Mouse (Mus musculus) ES-Bruce4 (cell line): ENCODE data around the gene Galc. TPM values are rescaled to one million over a fixed set of nuclear protein-coding genes. Genes with fewer than 3 reads are reported as not detected.

ENCODE experiments used
- H3K27ac ChIP-seq: 2 replicates; pipeline ENCODE4 v1.5.1; 2012; ENCODE audit warnings: low read length, inconsistent platforms; ENCODE audit not compliant: insufficient read depth
- H3K27me3 ChIP-seq: 2 replicates; pipeline ENCODE4 v1.6.1; 2012; ENCODE audit warnings: mild to moderate bottlenecking, low read length, inconsistent platforms; ENCODE audit not compliant: control insufficient read depth, poor library complexity, insufficient read depth, severe bottlenecking
- H3K36me3 ChIP-seq: 2 replicates; pipeline ENCODE4 v1.6.1; 2012; ENCODE audit warnings: inconsistent platforms, mild to moderate bottlenecking, low read length, moderate library complexity; ENCODE audit not compliant: control insufficient read depth, poor library complexity, insufficient read depth, severe bottlenecking
- H3K4me1 ChIP-seq: one replicate; pipeline ENCODE4 v1.8.1; 2011; ENCODE audit warnings: low read length; ENCODE audit not compliant: control insufficient read depth, insufficient read depth
- H3K4me3 ChIP-seq: 2 replicates; pipeline ENCODE4 v1.5.1; 2011; ENCODE audit warnings: low read depth, mild to moderate bottlenecking, low read length
- H3K9ac ChIP-seq: 2 replicates; pipeline ENCODE4 v1.6.1; 2012; ENCODE audit warnings: low read depth, mild to moderate bottlenecking, inconsistent platforms; ENCODE audit not compliant: poor library complexity, severe bottlenecking
- H3K9me3 ChIP-seq: replicated peaks from 2 replicates; pipeline ENCODE4 v1.6.1; 2012; ENCODE audit warnings: mild to moderate bottlenecking, low read length, inconsistent platforms; ENCODE audit not compliant: control insufficient read depth, poor library complexity, insufficient read depth, severe bottlenecking
- CTCF ChIP-seq: IDR thresholded peaks from one replicate; pipeline ENCODE4 v1.8.1; 2011; ENCODE audit warnings: low read depth, low read length
- EP300 ChIP-seq: IDR thresholded peaks from 2 replicates; pipeline ENCODE4 v1.6.1; 2011; ENCODE audit warnings: low read depth, low read length; ENCODE audit not compliant: insufficient read depth
- POLR2A ChIP-seq: IDR thresholded peaks from one replicate; pipeline ENCODE4 v1.8.1; 2011; ENCODE audit warnings: low read length; ENCODE audit not compliant: insufficient read depth
- polyA plus RNA-seq: library from polyadenylated mRNA; stranded (reverse); fragments of >200 nt; gene quantifications from 2 replicates; pipeline ENCODE4 v1.2.4, GENCODE M21; 2011; ENCODE audit warnings: low read depth; ENCODE audit not compliant: missing spikeins, insufficient read depth, insufficient read length

The Galc gene
- polyA plus RNA-seq, 1 experiment = 14.1 TPM

DNA sequence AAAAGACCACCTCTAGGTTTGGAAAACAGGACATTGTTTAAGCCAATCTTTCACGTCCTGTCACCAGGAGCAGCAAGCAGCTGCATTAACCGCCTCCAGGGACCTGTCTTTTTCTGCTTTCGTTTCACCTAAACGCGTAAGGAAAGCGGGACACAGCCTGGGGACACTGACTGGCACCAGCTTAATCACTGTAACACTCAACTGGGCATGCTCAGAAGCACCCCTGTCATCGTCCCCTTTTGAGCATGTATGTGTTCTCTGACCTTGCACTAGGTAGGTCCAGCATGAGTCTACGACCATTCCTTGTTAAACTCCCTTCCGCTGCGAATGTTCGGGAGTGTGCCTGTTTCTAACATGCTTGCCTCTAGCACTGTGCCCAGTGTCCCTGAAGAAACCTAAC, 42.8 kb downstream of the Galc start:
- Histone ChIP-seq H3K27me3 (no peaks in the 10 kb centered on the region), H3K9me3 (no peaks in the 10 kb centered on the region), H3K9ac (no peak overlapping the region), H3K4me1 (no peaks in the 10 kb centered on the region), H3K27ac (no peak overlapping the region), H3K36me3 (no peaks in the 10 kb centered on the region), H3K4me3 (no peak overlapping the region)
- TF ChIP-seq POLR2A = no peak
- no peak for TF ChIP-seq CTCF
- no peak for TF ChIP-seq EP300

DNA sequence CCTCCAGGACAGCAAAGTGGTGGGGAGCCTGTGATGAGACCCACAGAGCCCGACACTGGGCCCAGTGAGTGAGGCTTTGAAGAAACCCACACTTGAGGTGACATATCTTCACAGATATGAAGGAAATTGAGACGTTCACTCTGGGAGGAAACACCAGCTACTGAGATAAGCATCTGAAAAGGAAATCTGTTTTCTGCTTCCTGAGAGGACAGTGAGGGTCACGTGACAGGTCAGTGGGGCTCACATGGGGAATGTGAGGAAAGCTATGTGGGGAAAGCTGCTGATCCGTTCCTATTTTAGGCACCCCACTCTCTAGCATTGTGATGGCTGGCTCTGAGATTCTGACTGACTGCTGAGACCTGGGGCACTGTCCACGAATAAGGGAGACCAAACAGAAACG, 43.7 kb downstream of the Galc start:
- Histone ChIP-seq H3K4me3 (no peak overlapping the region), H3K9me3 (no peaks in the 10 kb centered on the region), H3K27me3 (no peaks in the 10 kb centered on the region), H3K27ac (no peak overlapping the region), H3K9ac (no peak overlapping the region), H3K36me3 (no peaks in the 10 kb centered on the region), H3K4me1 (no peaks in the 10 kb centered on the region)
- TF ChIP-seq CTCF (no peak), EP300 (no peak), POLR2A (no peak)

GRCm38 (mm10) chr12:98214191-98214590, 45.1 kb downstream of the Galc start:
- TF ChIP-seq CTCF (no peak), POLR2A (no peak), EP300 (no peak)
- H3K27ac ChIP-seq = no peak overlapping the region
- no peak overlapping the region for H3K4me3 ChIP-seq
- H3K36me3 ChIP-seq = no peaks in the 10 kb centered on the region
- no peaks in the 10 kb centered on the region for H3K9me3 ChIP-seq
- no peak overlapping the region for H3K9ac ChIP-seq
- H3K4me1 ChIP-seq = no peaks in the 10 kb centered on the region
- no peaks in the 10 kb centered on the region for H3K27me3 ChIP-seq

DNA sequence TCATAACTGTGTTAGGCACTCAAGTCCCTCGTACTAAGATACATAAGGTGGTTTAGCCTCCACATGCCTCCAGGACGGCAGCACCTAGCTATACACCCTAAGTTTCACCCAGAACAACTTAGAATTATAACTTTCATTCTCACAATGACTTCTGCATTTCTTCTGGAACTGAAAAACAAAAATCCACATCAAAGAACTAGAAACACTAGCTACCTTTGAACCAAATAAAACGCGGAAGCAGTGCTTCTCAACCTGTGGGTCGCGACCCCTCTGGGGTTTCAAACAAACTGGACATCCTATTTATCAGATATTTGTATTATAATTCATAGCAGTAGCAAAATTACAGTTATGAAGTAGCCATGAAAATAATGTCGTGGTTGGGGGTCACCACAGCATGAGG, 45.5 kb downstream of the Galc start:
- H3K9ac ChIP-seq = no peak overlapping the region
- TF ChIP-seq EP300 = no peak
- TF ChIP-seq POLR2A = no peak
- no peak for TF ChIP-seq CTCF
- no peaks in the 10 kb centered on the region for H3K4me1 ChIP-seq
- no peak overlapping the region for H3K4me3 ChIP-seq
- no peaks in the 10 kb centered on the region for H3K9me3 ChIP-seq
- H3K27ac ChIP-seq = no peak overlapping the region
- no peaks in the 10 kb centered on the region for H3K27me3 ChIP-seq
- no peaks in the 10 kb centered on the region for H3K36me3 ChIP-seq

DNA sequence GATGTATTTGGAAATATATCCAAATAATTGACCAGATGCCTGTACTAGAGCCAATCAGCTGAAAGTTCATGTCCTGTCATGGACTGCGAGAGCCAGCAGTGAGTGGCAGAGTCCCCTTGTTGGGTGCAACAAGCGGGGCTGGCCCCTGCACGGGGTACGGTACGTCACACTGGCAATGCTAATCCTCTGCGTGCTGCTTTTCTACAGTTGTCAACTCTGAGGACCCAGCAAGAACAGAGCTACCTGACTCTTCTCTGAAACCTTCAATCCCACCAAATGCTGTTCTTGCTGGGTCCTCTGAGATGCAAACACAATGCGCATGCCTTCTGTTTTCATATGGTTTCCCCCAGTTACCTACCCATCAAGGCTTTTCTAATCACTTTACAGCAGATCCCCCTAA, 45.9 kb downstream of the Galc start:
- no peaks in the 10 kb centered on the region for H3K27me3 ChIP-seq
- no peak overlapping the region for H3K9ac ChIP-seq
- H3K27ac ChIP-seq = no peak overlapping the region
- H3K4me1 ChIP-seq = no peaks in the 10 kb centered on the region
- no peak overlapping the region for H3K4me3 ChIP-seq
- no peak for TF ChIP-seq POLR2A
- no peak for TF ChIP-seq CTCF
- no peak for TF ChIP-seq EP300
- no peaks in the 10 kb centered on the region for H3K9me3 ChIP-seq
- H3K36me3 ChIP-seq = no peaks in the 10 kb centered on the region

- TF ChIP-seq CTCF = no peak
- no peak for TF ChIP-seq EP300
- no peak for TF ChIP-seq POLR2A
- no peaks in the 10 kb centered on the region for H3K4me1 ChIP-seq
- no peaks in the 10 kb centered on the region for H3K36me3 ChIP-seq
- no peak overlapping the region for H3K4me3 ChIP-seq
- H3K27me3 ChIP-seq = no peaks in the 10 kb centered on the region
- H3K27ac ChIP-seq = no peak overlapping the region
- H3K9ac ChIP-seq = no peak overlapping the region
- no peaks in the 10 kb centered on the region for H3K9me3 ChIP-seq
These were observed 46.6 kb downstream of the Galc start for GRCm38 (mm10) chr12:98212457-98213175.
